Mouse (Mus musculus): ENCODE results near the gene Mrpl14. TPM values are rescaled to one million over a fixed set of nuclear protein-coding genes. Genes with fewer than 3 reads are reported as not detected.

Gene Mrpl14
- polyA plus RNA-seq, 1 experiment: 359 TPM

- no peak for TF ChIP-seq GATA1 (IDR thresholded peaks at IDR 0.05; ENCODE audit: low read length)
These were observed 14.5 kb downstream of the Mrpl14 start for GRCm38 (mm10) chr17:45700496-45701235.

DNA sequence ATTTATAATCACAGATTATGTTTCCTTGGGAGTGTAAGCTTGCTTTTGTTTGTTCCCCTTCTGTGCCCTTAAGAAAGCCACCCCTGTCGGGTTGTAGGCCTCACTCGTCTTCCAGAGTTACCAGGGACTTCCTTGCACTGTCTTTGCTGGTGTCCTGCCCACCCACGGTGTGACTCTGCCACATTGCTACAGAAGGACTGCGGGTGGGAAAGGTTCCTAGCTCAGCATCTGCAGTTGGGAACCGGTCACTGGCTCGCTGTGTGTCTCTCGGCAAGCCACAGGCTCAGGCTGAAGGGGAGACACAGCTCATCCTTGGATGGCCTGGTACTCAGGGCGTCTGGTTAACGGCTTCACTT is 15.1 kb downstream of the Mrpl14 start:
- TF ChIP-seq GATA1 (IDR thresholded peaks at IDR 0.05; ENCODE audit: low read length): no peak

DNA sequence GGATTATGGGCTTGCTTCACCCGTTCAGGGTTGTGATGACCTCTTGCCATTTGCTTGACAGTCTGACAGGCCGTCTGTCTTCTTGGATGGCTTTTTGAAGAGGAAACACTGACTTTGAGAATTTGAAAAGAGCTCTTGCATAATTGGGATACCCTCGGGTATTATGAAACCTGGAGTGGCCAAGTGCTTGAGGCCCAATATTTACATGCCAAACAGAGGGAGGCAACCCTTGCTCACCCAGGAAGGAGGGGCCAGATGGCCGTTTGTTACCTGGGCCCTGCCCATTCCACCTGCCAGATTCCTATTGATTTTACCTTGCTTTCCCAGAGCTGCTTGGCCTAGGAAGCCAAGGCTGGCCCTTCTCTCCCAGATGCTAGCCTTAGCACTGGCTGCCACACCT is 16.1 kb downstream of the Mrpl14 start:
- no peak for TF ChIP-seq GATA1 (IDR thresholded peaks at IDR 0.05; ENCODE audit: low read length)

DNA sequence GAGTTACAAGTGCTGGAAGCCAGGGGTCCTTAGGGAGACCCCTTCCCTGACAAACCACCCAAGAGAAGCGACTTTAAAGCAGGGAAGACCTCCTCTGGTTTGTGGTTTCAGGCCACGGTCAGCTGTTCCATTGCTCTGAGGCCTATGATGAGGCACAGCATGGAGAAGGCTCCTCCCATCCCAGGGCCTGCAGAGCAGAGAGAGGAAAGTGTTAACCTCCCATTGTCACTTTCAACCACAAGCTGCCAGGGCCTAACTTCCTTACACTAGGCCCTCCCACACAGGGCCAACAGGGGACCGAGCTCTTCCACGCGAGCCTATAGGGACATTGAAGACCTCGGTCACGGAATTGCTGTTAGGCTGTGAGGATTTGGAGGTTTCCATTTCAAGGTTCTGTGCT is 17.1 kb downstream of the Mrpl14 start:
- TF ChIP-seq GATA1 (IDR thresholded peaks at IDR 0.05; ENCODE audit: low read length): no peak

DNA sequence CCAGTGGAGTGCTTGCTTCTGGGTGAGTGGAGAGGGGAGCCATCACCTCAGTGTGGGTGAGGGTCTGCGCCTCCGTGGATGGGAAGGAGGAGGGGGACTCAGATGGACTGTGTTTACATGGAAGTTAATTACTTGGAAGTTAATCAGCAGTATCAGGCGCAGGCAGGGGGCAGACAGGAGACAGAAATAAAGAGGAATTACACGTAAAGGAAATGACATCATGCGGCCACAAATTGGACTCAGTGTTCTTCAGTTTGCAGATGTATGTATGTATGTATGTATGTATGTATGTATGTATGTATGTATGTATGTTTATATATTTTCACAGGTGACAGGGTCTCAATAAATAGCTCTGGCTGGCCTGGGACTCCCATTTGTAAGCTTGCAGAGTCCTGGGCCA is 20.7 kb downstream of the Mrpl14 start:
- no peak for TF ChIP-seq GATA1 (IDR thresholded peaks at IDR 0.05; ENCODE audit: low read length)

DNA sequence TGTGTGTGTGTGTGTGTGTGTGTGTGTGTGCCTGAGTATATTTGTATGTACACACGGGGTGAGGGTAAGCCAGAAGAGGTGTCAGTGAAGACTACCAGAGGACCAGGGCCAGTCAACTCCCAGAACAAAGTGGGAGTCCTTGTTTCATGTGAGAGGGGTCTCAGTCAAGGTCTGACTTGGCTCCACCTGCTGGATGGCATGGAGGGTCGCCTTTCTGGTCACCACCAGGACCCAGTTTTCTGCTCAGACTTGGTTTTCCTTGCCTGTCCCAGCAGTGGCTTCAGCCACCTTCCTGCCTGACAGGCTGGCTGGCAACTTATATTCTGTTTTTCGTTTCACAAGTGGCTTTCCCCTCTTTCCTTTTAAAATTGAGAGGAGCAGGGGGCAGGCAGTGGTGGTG is 21.3 kb downstream of the Mrpl14 start:
- TF ChIP-seq GATA1 (IDR thresholded peaks at IDR 0.05; ENCODE audit: low read length): no peak

- TF ChIP-seq GATA1 (IDR thresholded peaks at IDR 0.05; ENCODE audit: low read length): no peak
These were observed 22.1 kb downstream of the Mrpl14 start for GRCm38 (mm10) chr17:45708179-45708578.

- TF ChIP-seq GATA1 (IDR thresholded peaks at IDR 0.05; ENCODE audit: low read length): no peak
These were observed 23.7 kb downstream of the Mrpl14 start for GRCm38 (mm10) chr17:45709829-45710228.

GRCm38 (mm10) chr17:45710407-45710806 is 24.3 kb downstream of the Mrpl14 start:
- TF ChIP-seq GATA1 (IDR thresholded peaks at IDR 0.05; ENCODE audit: low read length): no peak

DNA sequence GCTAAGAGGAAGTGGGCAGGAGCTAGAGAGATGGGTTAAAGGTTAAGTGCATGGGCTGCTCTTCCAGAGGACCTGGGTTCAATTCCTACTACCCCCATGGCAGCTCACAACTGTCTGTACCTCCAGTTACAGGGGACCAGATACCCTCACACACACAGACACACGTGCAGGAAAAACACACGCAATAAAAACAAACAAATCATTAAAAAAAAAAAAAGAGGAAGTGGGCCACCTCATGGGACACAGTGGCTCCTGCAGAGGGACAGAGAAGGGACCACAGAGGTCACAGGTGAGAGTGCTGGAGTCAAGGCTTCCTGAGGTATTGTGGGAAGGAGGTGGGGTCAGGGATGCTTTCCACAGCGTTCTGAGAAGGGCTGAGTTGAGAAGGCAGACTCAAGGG is 25.4 kb downstream of the Mrpl14 start:
- TF ChIP-seq GATA1 (IDR thresholded peaks at IDR 0.05; ENCODE audit: low read length): no peak

- TF ChIP-seq GATA1 (IDR thresholded peaks at IDR 0.05; ENCODE audit: low read length): no peak
These were observed 32.2 kb downstream of the Mrpl14 start for GRCm38 (mm10) chr17:45718323-45718722.

DNA sequence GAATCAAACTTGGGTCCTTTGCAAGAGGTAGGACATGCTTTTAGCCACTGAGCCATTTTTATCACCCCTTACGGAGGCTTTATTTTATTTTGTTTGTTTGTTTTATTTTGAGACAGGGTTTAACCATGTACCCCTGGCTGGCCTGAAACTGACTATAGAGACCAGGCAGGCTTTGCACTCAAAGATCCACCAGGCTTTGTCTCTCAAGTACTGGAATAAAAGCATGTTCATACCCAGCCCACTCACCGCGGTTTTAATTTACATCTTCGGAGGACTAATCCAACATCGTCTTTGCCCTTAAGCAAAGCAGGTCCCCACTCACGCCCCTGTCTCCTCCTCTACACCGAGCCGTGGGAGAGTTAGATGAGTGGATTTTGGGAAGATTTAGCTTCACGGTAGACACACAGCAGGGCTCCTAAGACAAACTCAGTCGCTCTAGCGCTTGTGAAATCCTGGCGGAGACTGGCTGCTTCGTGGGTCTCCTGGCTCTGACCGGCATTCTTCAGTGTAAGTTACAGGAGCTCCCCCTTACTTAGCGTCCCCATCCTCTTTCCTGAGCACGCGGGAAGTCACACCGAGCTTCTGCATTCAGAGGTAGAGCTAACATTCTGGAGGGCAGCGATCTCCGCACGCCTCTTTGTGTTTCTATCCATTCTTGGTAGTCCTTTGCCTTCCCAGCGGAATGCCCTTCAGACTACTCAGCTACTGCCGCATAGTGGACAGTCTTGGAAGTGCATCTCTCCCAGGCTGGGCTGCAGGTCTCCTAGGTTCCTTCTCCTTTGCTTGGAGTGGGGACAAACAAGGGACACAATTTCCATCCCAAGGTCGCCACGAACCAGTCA is 37.8 kb downstream of the Mrpl14 start:
- no peak for TF ChIP-seq GATA1 (IDR thresholded peaks at IDR 0.05; ENCODE audit: low read length)

DNA sequence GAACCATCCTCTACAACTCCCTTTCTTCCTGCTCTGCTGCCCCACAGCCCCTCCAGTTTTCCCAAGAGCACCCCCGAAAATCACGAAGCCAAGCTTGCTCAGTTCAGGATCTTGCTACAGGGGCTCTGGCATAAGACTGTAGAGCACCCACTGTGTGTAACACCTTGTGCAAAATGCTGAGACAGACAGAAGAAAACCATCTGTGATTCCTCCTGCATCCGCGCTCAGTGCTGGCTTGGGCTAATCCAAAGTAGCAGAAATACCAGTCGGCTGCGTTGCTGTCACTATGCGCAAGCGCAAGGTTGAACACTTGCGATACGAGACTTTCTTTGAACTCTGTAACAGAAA is 38.4 kb downstream of the Mrpl14 start:
- TF ChIP-seq GATA1 (IDR thresholded peaks at IDR 0.05; ENCODE audit: low read length): no peak

DNA sequence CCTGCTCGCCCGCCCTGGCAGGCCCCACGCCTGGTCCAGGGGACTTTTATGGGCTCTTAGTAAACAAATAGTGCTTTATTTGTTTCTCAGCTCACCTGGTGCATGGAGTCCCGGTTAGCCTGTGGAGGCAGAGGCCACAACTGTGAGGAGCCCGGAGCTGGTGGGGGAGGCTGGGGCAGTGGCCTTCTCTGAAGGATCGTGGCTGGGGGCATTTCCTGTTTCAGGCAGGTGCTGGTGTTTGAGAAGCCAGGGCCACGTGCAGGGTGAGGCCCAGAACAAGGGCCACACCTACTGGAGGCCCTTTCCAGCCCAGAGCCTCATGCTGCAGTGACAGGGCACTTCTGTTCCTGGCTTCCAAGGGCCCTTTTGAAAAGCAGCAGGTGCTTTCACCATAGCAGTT is 40.1 kb downstream of the Mrpl14 start:
- no peak for TF ChIP-seq GATA1 (IDR thresholded peaks at IDR 0.05; ENCODE audit: low read length)

DNA sequence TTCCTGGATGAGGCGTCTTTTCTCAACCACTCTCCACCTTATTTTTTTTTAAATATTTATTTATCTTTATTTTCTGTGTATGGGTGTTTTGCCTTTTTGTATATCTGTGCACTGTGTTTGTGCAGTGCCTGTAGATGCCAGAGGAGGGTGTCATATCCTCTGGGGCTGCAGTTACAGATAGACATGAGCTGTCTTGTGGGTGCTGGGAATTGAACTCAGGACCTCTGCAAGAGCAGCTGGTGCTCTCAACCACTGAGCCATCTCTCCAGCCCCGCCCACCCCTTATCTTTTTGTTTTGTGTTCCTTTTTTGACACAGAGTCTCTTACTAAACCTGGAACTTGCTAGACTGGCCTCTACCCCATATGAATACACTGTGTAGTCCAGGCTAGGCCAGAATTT is 41.4 kb downstream of the Mrpl14 start:
- no peak for TF ChIP-seq GATA1 (IDR thresholded peaks at IDR 0.05; ENCODE audit: low read length)

GRCm38 (mm10) chr17:45727983-45728723 is 42.0 kb downstream of the Mrpl14 start:
- TF ChIP-seq GATA1 (IDR thresholded peaks at IDR 0.05; ENCODE audit: low read length): no peak
